Mouse (Mus musculus): ENCODE measurements at regions not wholly inside any gene's neighbourhood (a gene's known extent, or its start where the extent isn't known, plus 50 kb on each side); places are given as distances from the start of the nearest gene placed in this dataset.

DNA sequence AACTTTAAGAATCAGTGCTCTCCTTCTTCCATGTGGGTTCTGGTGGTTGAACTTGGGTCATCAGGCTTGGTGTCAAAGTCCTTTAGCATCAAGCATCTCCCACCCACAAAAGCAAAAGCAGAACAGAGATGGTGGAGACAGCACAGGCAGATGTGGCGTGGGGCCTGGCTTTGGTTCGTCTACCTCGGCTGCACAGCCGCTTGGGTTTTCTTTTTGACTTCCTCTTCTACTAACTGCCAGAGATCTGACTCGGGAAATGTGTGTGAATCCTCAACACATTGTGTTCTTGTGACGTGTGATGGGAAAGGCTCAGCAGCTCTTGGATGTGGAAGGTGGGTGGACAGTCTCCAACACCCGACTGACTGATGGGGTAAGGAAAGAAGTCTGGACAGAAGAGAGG lies 127.8 kb upstream of the Sesn3 start:
- H3K27ac ChIP-seq (replicated peaks; ENCODE audit: low read depth, low read length), result no peak overlapping the region
- no peak overlapping the region for H3K4me3 ChIP-seq (replicated peaks; ENCODE audit: low read depth, low read length)
- ATAC-seq (ENCODE audit: low FRiP score, low TSS enrichment) (no peak), DNase-seq (no peak)
- H3K4me2 ChIP-seq (ENCODE audit: low read length), result no peak overlapping the region
- 87% methylated on average over 7 of the region's 7 CpGs for WGBS
- H3K36me3 ChIP-seq (ENCODE audit: control insufficient read depth, insufficient read depth, low read length), result no peaks in the 10 kb centered on the region
- no peak overlapping the region for H3K9ac ChIP-seq (replicated peaks; ENCODE audit: low read length)
- no peaks in the 10 kb centered on the region for H3K27me3 ChIP-seq (ENCODE audit: control insufficient read depth, insufficient read depth, low read length)
- no peaks in the 10 kb centered on the region for H3K9me3 ChIP-seq (ENCODE audit: control insufficient read depth, low read length)
- H3K4me1 ChIP-seq (ENCODE audit: control insufficient read depth, insufficient read depth, low read length), result no peaks in the 10 kb centered on the region

DNA sequence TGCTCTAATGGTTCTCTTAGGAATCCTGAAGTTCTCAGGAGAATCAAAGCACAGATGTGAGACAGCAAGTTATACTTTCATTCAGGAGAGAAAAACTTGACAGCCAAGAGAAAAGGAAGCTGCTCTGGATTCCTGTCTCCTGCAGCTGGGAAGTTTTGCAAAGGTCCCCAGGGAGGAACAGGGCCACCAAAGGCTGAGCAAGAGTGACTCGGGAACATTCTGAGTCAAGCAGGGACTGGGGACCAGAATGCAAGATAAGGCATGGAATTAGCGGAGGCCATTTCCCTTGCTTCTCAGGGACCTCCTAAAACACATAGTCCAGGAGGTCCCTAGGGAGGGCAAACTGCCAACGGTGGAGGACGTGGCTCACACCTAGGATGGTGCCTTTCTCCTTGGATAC lies 127.1 kb upstream of the Sesn3 start:
- no peak for DNase-seq

DNA sequence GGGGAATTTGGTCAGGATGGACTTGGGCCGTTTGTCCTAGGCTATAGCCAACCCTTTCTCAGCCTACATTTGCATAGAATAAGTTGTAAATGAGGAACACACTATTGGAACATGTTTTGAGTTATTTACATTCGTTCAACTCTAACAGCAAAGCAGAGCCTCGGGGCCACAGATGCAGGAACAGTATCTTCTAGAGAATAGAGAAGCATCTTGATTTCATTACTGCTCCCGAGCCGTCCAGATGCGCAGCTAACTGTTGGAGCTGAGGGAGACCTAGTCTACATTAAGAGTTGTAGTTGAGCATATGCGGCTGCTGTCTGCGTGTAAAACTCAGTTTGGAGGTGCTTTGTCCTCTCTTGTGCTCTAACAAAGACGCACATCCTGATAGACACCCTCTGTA lies 124.6 kb upstream of the Sesn3 start:
- DNase-seq (no peak), ATAC-seq (ENCODE audit: low FRiP score, low TSS enrichment) (no peak)
- no peaks in the 10 kb centered on the region for H3K27me3 ChIP-seq (ENCODE audit: control insufficient read depth, insufficient read depth, low read length)
- no peaks in the 10 kb centered on the region for H3K4me1 ChIP-seq (ENCODE audit: control insufficient read depth, insufficient read depth, low read length)
- no peak overlapping the region for H3K27ac ChIP-seq (replicated peaks; ENCODE audit: low read depth, low read length)
- H3K9me3 ChIP-seq (ENCODE audit: control insufficient read depth, low read length), result no peaks in the 10 kb centered on the region
- H3K4me2 ChIP-seq (ENCODE audit: low read length), result no peak overlapping the region
- 89% methylated on average over 9 of the region's 9 CpGs for WGBS
- H3K9ac ChIP-seq (replicated peaks; ENCODE audit: low read length), result no peak overlapping the region
- H3K36me3 ChIP-seq (ENCODE audit: control insufficient read depth, insufficient read depth, low read length), result no peaks in the 10 kb centered on the region
- H3K4me3 ChIP-seq (replicated peaks; ENCODE audit: low read depth, low read length), result no peak overlapping the region

More for the DNA sequence above, 127.1 kb upstream of the Sesn3 start:
- WGBS, result 75% methylated on average over 4 of the region's 4 CpGs
- H3K9ac ChIP-seq (replicated peaks; ENCODE audit: low read length), result no peak overlapping the region
- no peaks in the 10 kb centered on the region for H3K27me3 ChIP-seq (ENCODE audit: control insufficient read depth, insufficient read depth, low read length)
- no peak overlapping the region for H3K4me3 ChIP-seq (replicated peaks; ENCODE audit: low read depth, low read length)
- ATAC-seq (ENCODE audit: low FRiP score, low TSS enrichment), result no peak
- H3K4me1 ChIP-seq (ENCODE audit: control insufficient read depth, insufficient read depth, low read length), result no peaks in the 10 kb centered on the region
- no peaks in the 10 kb centered on the region for H3K36me3 ChIP-seq (ENCODE audit: control insufficient read depth, insufficient read depth, low read length)
- H3K9me3 ChIP-seq (ENCODE audit: control insufficient read depth, low read length), result no peaks in the 10 kb centered on the region
- H3K27ac ChIP-seq (replicated peaks; ENCODE audit: low read depth, low read length), result no peak overlapping the region
- H3K4me2 ChIP-seq (ENCODE audit: low read length), result no peak overlapping the region

DNA sequence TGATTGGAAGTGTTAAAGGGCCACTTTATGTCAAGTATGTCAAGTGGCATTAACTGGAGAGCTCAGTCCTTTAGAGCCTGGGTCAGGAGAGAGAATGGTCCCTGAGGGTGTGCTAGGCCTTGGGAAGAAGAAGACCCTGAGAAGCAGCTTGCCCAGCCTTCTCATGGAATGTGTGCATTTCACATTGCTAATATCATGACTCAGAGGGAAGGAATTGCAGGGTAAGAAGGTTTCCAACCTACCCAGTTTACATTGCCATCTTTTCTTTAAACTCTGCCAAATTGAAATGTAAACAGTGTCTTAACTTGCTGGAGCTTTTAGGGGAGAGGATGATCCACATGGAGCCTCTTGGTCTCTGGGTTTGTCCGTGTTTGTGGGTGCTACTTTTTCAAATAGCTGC lies 117.9 kb upstream of the Sesn3 start:
- H3K9me3 ChIP-seq (ENCODE audit: control insufficient read depth, low read length), result no peaks in the 10 kb centered on the region
- no peak overlapping the region for H3K4me2 ChIP-seq (ENCODE audit: low read length)
- H3K4me3 ChIP-seq (replicated peaks; ENCODE audit: low read depth, low read length), result no peak overlapping the region
- WGBS, result 67% methylated on average over 1 of the region's 1 CpGs
- no peak overlapping the region for H3K9ac ChIP-seq (replicated peaks; ENCODE audit: low read length)
- no peaks in the 10 kb centered on the region for H3K27me3 ChIP-seq (ENCODE audit: control insufficient read depth, insufficient read depth, low read length)
- no peak overlapping the region for H3K27ac ChIP-seq (replicated peaks; ENCODE audit: low read depth, low read length)
- DNase-seq (no peak), ATAC-seq (ENCODE audit: low FRiP score, low TSS enrichment) (no peak)
- H3K4me1 ChIP-seq (ENCODE audit: control insufficient read depth, insufficient read depth, low read length), result no peaks in the 10 kb centered on the region
- H3K36me3 ChIP-seq (ENCODE audit: control insufficient read depth, insufficient read depth, low read length), result no peaks in the 10 kb centered on the region

DNA sequence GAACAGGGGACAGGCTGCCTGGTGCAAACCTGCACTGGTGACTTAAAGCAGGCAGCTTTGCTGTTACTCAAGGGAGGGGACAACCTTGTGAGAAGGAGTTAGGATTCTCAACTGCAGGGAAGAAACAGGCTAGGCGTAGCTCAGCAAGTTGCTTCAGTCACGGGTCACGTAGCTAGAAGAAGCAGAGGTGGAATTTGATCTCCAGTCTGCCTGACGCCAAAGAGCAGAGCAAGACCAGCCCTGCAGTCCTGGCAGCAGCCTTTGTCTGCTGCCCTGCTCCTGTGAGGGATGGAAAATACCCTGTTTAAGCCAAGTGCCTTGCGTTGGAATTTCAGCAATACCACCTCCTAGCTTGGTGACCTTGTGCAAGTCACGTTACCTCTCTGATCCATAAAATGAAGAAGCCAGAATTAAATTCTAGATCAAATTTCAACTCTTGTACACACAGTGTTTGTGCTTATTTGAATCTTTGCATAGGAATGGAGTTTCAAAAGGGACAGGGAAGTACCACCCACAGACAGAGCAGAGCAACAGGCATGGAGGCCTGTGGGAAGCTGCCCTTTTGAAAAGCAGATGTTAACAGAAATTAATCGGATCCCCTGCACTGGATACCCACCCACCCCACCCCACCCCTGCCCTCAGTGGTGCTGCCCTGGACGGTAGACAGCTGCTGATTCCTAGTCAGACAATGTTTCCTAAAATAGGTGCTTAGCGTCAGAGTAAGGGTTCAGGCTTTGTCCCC lies 116.6 kb upstream of the Sesn3 start:
- no peak for DNase-seq
- no peak overlapping the region for H3K27ac ChIP-seq (replicated peaks; ENCODE audit: low read depth, low read length)
- H3K4me1 ChIP-seq (ENCODE audit: control insufficient read depth, insufficient read depth, low read length), result no peaks in the 10 kb centered on the region
- H3K4me3 ChIP-seq (replicated peaks; ENCODE audit: low read depth, low read length), result no peak overlapping the region
- WGBS, result 17% methylated on average over 9 of the region's 9 CpGs
- no peak overlapping the region for H3K9ac ChIP-seq (replicated peaks; ENCODE audit: low read length)
- no peaks in the 10 kb centered on the region for H3K27me3 ChIP-seq (ENCODE audit: control insufficient read depth, insufficient read depth, low read length)
- 0 out of 2 replicates have a peak, but pooled peaks cover 1% of the 10 kb centered on the region for H3K9me3 ChIP-seq (ENCODE audit: control insufficient read depth, low read length)
- H3K4me2 ChIP-seq (ENCODE audit: low read length), result no peak overlapping the region
- H3K36me3 ChIP-seq (ENCODE audit: control insufficient read depth, insufficient read depth, low read length), result no peaks in the 10 kb centered on the region
- no peak for ATAC-seq (ENCODE audit: low FRiP score, low TSS enrichment)

DNA sequence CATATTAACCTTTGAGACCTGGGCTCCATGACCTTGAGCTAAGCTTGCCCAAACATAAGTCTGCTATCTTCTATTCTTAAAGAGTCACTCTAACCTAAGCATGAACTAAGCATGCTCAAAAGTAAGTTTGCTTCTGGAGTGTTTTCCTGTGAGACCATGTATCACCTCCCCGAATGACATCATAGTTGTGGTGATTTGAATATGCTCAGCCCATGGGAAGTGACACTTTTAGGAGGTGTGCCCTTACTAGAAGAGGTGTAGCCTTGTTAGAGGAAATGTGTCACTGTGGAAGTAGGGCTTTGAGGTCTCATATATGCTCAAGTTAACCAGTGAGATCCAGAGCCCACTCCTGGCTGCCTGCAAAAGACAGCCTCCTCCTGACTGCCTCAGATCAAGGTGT lies 114.7 kb upstream of the Sesn3 start:
- 89% methylated on average over 1 of the region's 1 CpGs for WGBS
- no peak overlapping the region for H3K4me3 ChIP-seq (replicated peaks; ENCODE audit: low read depth, low read length)
- no peak overlapping the region for H3K27ac ChIP-seq (replicated peaks; ENCODE audit: low read depth, low read length)
- H3K4me1 ChIP-seq (ENCODE audit: control insufficient read depth, insufficient read depth, low read length), result no peaks in the 10 kb centered on the region
- no peak overlapping the region for H3K9ac ChIP-seq (replicated peaks; ENCODE audit: low read length)
- no peak for ATAC-seq (ENCODE audit: low FRiP score, low TSS enrichment)
- peaks cover 7% of the 10 kb centered on the region; the same call in 1 of the 2 replicates for H3K9me3 ChIP-seq (ENCODE audit: control insufficient read depth, low read length)
- no peaks in the 10 kb centered on the region for H3K36me3 ChIP-seq (ENCODE audit: control insufficient read depth, insufficient read depth, low read length)
- H3K27me3 ChIP-seq (ENCODE audit: control insufficient read depth, insufficient read depth, low read length), result no peaks in the 10 kb centered on the region
- H3K4me2 ChIP-seq (ENCODE audit: low read length), result no peak overlapping the region
- DNase-seq, result no peak

DNA sequence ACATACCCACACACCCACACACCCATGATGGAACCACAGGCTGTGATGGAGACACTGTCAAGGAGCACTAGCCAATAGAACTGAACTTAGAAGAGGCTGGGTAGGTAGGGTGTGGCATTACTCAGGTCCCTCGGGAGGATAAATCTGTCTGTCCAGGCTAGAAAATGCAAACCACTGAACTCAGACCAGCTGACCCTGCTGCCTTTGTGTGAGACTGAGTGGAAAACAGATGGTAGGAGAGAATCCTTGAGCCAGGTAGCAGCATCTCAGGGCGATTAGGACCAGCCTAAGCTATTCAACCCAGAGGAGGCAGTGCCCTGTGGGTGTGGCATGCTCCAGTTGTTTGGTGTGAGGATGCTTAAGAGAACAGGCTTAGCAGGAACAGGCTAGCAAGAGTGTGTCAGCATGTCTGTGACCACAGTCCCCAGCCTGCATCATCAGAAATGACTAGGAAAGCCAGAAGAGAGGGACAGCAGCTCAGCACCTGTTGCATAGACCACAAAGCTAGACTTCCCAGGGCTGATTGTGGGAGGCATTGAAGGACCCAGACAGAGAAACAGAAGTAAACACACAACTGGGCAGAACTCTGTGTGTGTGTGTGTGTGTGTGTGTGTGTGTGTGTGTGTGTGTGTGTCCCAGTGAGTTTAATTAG lies 103.2 kb upstream of the Sesn3 start:
- no peaks in the 10 kb centered on the region for H3K36me3 ChIP-seq (ENCODE audit: control insufficient read depth, insufficient read depth, low read length)
- no peak overlapping the region for H3K4me2 ChIP-seq (ENCODE audit: low read length)
- ATAC-seq (ENCODE audit: low FRiP score, low TSS enrichment) (no peak), DNase-seq (no peak)
- peaks cover 33% of the 10 kb centered on the region for H3K4me1 ChIP-seq (ENCODE audit: control insufficient read depth, insufficient read depth, low read length)
- H3K27me3 ChIP-seq (ENCODE audit: control insufficient read depth, insufficient read depth, low read length), result no peaks in the 10 kb centered on the region
- H3K27ac ChIP-seq (replicated peaks; ENCODE audit: low read depth, low read length), result no peak overlapping the region
- WGBS, result 65% methylated on average over 2 of the region's 2 CpGs
- H3K9me3 ChIP-seq (ENCODE audit: control insufficient read depth, low read length), result no peaks in the 10 kb centered on the region
- no peak overlapping the region for H3K4me3 ChIP-seq (replicated peaks; ENCODE audit: low read depth, low read length)
- H3K9ac ChIP-seq (replicated peaks; ENCODE audit: low read length), result no peak overlapping the region

DNA sequence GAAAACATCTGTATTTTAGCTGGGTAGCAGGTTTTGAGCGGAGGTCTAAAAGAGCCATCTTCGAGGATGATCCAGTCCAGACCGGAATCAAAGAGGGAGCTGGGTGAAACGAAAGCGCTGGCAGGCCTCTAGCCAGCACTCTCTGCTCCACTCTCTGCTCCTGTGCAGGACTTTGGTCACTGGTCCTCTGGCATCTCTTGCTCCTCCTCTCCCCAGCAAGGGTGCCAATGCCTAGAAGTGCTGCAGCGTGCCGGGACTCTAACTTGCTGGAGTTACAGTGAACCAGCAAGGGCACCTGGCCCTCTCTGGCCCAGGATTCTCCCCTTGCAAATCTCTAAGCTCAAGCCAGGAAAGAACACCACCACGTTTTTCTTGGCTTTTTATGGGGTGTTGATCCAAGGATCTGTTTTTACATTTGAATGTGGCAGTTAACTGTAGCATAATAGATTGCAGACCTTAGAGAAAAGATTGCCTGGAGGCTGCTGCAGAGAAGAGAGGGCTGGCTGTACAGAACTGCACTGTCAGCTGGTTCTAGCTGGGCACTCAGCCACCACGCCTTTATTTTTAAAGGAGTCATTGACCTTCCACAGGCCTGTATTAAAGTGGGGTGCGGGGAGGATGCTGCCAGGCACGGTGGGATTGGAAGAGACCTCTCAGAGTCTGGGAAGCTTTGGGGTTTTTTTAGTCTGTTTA lies 101.1 kb upstream of the Sesn3 start:
- Histone ChIP-seq H3K36me3 (ENCODE audit: control insufficient read depth, insufficient read depth, low read length) (no peaks in the 10 kb centered on the region), H3K9me3 (ENCODE audit: control insufficient read depth, low read length) (no peaks in the 10 kb centered on the region), H3K4me2 (ENCODE audit: low read length) (peak overlapping the region; percentile 24), H3K9ac (replicated peaks; ENCODE audit: low read length) (no peak overlapping the region), H3K27ac (replicated peaks; ENCODE audit: low read depth, low read length) (peak overlapping the region; percentile 58), H3K4me3 (replicated peaks; ENCODE audit: low read depth, low read length) (no peak overlapping the region), H3K4me1 (ENCODE audit: control insufficient read depth, insufficient read depth, low read length) (peaks cover 33% of the 10 kb centered on the region), H3K27me3 (ENCODE audit: control insufficient read depth, insufficient read depth, low read length) (no peaks in the 10 kb centered on the region)
- ATAC-seq (ENCODE audit: low FRiP score, low TSS enrichment), result peak; percentile 83
- 15% methylated on average over 11 of the region's 11 CpGs for WGBS
- peak; percentile 77 for DNase-seq
